Mouse (Mus musculus): ENCODE data around the gene Ccnd2. TPM values are rescaled to one million over a fixed set of nuclear protein-coding genes. Genes with fewer than 3 reads are reported as not detected.

Gene Ccnd2
- total RNA-seq, 2 experiments from 2014 or later = 75.1 to 97.4 TPM

DNA sequence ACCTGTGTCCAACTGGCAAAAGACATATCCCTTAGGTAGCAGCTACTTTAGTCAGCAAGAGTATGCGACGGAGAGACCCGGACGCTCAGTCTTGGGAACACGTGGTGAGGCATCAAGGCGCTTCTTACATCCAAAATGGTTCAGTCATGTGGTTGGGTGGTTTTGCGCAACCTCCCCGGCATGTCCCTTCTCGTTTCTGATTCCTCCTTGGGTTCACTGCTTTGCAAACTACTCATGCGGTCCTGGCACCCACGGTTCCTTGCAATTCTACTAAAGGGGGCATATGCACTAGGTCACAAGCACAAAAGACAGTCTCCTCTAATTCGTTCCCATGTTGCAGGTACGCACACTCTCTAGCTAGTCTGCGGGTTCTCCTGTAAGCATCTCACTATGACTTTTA lies 22.3 kb downstream of the Ccnd2 start:
- intact Hi-C loops (cut with DNase I) = no loop called here
- TF ChIP-seq CTCF (IDR thresholded peaks at IDR 0.05) = no peak
- no peak for DNase-seq (ENCODE audit: extremely low spot score in 1 of 2, low spot score in 2 of 2)
- Histone ChIP-seq H3K27ac (no peak overlapping the region), H3K4me3 (no peak overlapping the region)

DNA sequence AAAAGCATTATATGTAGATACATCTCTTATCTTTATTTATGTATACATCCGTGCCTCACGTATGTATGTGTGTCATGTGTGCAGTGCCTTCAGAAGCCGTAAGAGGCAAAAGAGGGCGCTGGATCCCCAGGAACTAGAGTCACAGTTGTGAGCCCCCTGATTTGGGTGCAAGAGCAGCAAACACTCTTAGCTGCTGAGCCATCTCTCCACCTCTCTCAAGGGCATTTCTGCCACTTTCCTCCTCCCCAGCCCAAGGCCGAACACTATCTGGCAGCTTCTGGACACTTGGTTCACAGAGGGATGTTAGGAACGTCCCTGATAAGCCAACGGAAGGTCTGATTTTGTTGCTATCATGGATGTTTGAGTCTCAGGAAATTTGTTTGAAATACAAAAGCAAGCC lies 28.5 kb downstream of the Ccnd2 start:
- Histone ChIP-seq H3K4me3 (no peak overlapping the region), H3K27ac (no peak overlapping the region)
- no peak for DNase-seq (ENCODE audit: extremely low spot score in 1 of 2, low spot score in 2 of 2)
- intact Hi-C loops (cut with DNase I) = no loop called here
- no peak for TF ChIP-seq CTCF (IDR thresholded peaks at IDR 0.05)

DNA sequence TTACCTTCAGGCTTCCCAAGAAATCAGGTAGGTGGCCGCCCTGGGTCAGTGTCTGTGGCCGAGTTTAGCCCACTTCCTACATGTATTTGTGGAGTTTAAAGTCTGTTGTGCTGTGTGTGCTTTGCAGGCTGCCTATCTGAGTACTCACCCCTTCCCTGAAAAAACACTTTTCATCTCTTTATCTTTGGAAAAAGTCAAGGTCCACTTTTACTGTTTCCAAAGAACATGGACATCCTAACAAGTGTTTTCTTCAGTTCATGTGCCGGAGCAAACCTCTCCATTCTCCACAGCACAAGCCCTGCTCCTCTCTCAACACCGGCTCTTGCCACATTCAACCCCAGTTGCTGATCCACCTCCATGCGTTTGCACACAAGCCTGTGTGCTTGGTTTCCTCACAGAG lies 29.0 kb downstream of the Ccnd2 start:
- no peak for DNase-seq (ENCODE audit: extremely low spot score in 1 of 2, low spot score in 2 of 2)
- no peak for TF ChIP-seq CTCF (IDR thresholded peaks at IDR 0.05)
- Histone ChIP-seq H3K4me3 (no peak overlapping the region), H3K27ac (no peak overlapping the region)
- intact Hi-C loops (cut with DNase I) = no loop called here

DNA sequence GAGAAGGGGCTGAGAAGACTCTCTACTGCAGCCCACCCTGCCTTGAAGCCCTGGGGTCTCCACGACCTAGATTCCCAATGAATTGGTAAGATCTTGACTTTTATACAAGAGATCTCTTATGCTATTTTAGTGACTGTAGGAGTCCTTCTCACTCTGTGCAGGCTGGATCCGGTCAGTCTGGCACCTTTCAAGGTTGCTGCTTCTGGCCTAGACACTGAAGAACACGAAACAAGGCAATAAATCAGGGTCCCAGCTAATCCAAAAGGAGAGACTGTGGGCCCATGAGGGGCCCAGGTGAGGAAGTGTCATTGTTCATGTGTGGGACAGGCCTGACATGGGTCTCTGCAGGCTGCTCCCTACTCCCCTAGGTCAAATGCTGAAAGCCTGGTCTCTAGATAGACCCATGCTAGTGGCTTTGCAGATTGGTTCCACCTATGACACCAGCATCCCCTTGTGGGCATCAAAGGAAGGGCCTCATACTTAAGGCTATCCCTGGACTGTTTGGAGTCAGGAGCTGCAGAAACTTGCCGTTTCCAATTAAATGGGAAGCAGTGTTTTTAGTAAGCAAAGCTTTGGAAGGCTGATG lies 29.7 kb downstream of the Ccnd2 start:
- TF ChIP-seq CTCF (IDR thresholded peaks at IDR 0.05) = peak; percentile 48
- Histone ChIP-seq H3K4me3 (no peak overlapping the region), H3K27ac (no peak overlapping the region)
- DNase-seq (ENCODE audit: extremely low spot score in 1 of 2, low spot score in 2 of 2) = no peak
- intact Hi-C loops (cut with DNase I) = no loop called here

DNA sequence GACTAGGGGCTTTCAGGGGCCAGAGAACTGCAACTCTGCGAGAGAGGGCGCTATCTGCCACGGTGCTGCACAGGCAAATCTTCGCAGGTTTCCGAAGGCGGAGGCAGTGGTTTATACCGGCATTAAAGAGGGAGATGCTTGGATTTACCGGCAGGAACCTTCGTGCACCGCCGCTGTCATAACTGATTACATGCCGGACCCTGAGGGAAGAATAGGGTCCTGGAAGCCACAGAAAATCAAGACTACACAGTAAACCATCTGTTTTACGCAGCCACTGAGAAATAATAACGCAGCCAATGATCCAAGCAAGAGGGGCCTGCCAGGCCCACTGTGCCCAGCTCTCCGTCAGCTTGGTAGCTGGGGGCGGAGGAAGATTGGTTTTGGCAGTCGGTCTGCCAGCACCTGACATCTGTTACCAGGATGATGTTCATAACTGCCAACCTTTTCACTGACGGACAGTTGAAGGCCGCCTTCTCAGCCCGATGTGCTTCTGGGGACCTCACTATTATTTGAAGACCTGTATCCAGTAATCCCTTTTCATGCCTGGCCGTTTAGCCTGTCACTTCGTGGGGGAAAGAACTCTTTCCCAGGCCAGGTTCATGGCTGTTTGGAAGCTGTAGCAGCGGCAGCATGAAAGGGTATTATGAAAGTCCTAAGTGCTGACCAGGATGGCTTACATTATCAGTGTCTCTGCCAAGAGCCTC lies 37.1 kb downstream of the Ccnd2 start:
- no peak for TF ChIP-seq CTCF (IDR thresholded peaks at IDR 0.05)
- no peak for DNase-seq (ENCODE audit: extremely low spot score in 1 of 2, low spot score in 2 of 2)
- intact Hi-C loops (cut with DNase I) = no loop called here
- H3K4me3 ChIP-seq = no peak overlapping the region
- H3K27ac ChIP-seq = no peak overlapping the region

DNA sequence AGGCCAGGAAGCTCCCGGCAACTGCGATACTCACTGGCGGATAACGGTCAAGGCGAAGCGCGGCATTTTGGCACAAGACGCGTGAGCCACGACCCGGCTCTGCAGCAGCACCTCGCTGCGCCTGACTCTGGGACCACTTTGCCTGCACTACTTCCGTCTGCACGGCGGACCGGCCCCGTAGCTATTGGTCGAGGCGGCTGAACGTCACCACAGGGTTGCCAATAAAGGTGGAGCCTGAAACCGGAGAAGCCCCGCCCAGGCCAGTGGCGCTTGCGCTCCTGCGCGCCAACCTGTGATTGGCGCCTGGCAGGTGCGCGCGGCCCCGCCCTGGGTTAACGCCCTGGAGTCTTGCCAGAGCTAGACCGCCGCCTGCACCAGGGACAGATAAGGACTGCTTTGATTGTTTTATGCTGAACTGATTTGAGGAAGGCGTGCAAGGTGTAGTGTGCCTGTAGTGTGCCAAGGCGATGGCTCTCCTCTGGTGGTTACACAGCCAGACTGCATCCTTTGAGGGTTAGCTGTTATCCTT lies 42.5 kb downstream of the Ccnd2 start, which contains the start of gene Tigar:
Gene Tigar (minus strand): TSS at position 156 of the 529 bp plus-strand sequence.
- peak within 1 kb of the TSS; percentile 63 for H3K27ac ChIP-seq
- intact Hi-C loops (cut with DNase I) = no loop called here
- TF ChIP-seq CTCF (IDR thresholded peaks at IDR 0.05) = peak; percentile 11; the same call in 1 of the 2 replicates

DNA sequence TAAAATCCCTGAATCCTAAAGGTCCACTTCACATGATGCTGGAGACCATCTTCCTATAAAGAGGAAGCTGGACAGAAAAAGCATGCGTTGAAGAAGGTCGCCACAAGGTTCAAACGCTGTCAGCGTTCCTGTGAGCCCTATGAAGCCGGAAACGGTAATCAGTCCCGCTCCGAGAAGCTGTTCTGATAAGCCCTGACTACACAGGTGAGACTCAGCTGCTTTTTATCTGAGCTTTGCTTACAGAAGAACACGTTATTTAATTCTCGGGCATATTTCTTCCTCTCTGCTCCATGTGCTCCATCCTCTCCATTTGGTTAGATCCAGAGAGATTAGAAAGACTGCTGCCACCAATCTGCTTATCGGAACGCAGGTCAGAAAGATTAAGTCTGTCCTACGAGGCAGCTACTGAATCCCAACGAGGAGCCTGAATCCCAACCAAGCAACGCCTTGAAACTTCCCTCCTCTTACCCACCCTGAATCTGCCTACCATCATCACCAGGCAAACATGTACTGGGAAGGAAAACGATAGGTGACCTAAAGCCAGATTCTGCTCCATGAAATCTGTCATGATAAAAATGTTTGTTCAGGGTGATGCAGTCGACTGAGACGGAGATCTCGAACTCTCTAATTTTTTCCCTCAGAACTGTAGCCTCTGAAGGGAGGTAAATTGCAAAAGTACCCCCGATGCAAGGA lies 43.5 kb downstream of the Ccnd2 start:
- Histone ChIP-seq H3K4me3 (peak overlapping the region; percentile 78), H3K27ac (peak overlapping the region; percentile 24)
- DNase-seq (ENCODE audit: extremely low spot score in 1 of 2, low spot score in 2 of 2) = no peak
- TF ChIP-seq CTCF (IDR thresholded peaks at IDR 0.05) = no peak
- intact Hi-C loops (cut with DNase I) = no loop called here

More for the DNA sequence above, 42.5 kb downstream of the Ccnd2 start, which contains the start of gene Tigar:
- DNase-seq (ENCODE audit: extremely low spot score in 1 of 2, low spot score in 2 of 2) = peak; percentile 93 to 94
- H3K4me3 ChIP-seq = peak within 1 kb of the TSS; percentile 78

DNA sequence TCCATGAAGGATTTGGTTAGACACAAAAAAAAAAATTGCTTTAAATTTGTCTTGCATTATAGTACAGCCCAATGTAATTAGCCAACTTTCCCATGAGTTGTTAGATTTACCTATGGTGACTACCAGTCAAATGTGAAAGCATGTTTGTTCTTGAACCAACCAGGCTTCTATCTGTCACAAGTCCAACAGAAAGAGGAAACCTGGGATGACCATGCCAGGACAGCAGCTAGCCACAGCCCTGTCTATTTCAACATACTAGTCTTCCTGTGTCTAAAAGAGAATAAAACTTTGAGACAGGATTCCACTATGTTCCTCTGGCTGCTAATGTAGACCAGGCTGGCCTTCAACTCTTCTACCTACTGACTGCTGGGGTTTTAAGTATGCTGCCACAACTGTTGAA lies 44.6 kb downstream of the Ccnd2 start:
- Histone ChIP-seq H3K4me3 (no peak overlapping the region), H3K27ac (no peak overlapping the region)
- TF ChIP-seq CTCF (IDR thresholded peaks at IDR 0.05) = no peak
- intact Hi-C loops (cut with DNase I) = no loop called here
- no peak for DNase-seq (ENCODE audit: extremely low spot score in 1 of 2, low spot score in 2 of 2)

DNA sequence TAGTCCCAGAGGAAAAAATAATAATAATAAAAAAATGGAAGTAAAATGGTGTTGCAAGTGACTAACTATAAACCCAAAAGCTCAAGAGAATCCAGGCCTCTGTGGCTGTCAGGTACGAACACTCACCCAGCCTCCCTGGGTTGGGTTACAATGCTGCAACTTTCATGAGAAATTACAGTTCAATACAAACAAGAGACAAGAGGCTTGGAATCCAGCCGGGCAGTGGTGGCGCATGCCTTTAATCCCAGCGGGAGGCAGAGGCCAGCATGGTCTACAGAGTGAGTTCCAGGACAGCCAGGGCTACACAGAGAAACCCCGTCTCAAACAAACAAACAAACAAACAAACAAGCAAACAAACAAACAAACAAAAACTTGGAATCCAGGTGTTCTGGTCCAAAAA lies 45.3 kb downstream of the Ccnd2 start:
- Histone ChIP-seq H3K4me3 (no peak overlapping the region), H3K27ac (peak overlapping the region; percentile 63; the same call in 1 of the 2 replicates)
- DNase-seq (ENCODE audit: extremely low spot score in 1 of 2, low spot score in 2 of 2) = no peak
- intact Hi-C loops (cut with DNase I) = no loop called here
- no peak for TF ChIP-seq CTCF (IDR thresholded peaks at IDR 0.05)

DNA sequence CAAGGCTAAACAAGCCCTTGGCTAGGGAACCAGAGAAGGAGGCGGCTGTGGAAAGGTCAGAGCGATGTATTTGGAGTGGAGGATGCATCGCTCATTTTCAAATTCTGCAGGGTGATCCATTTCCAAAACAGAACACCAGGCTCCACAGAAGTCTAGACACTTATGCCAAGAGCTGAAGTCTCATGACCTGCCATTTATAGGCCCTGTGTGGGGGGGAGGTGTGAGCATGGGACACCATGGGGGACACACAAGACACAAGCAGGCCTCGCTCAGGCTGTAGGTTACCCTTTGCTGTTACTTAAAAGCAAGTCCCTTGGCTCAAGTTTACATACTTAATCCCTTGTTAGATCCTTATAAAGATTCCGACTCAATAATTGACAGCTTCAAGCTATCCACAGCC lies 45.8 kb downstream of the Ccnd2 start:
- intact Hi-C loops (cut with DNase I) = no loop called here
- Histone ChIP-seq H3K27ac (peak overlapping the region; percentile 63; the same call in 1 of the 2 replicates), H3K4me3 (no peak overlapping the region)
- no peak for DNase-seq (ENCODE audit: extremely low spot score in 1 of 2, low spot score in 2 of 2)
- no peak for TF ChIP-seq CTCF (IDR thresholded peaks at IDR 0.05)

DNA sequence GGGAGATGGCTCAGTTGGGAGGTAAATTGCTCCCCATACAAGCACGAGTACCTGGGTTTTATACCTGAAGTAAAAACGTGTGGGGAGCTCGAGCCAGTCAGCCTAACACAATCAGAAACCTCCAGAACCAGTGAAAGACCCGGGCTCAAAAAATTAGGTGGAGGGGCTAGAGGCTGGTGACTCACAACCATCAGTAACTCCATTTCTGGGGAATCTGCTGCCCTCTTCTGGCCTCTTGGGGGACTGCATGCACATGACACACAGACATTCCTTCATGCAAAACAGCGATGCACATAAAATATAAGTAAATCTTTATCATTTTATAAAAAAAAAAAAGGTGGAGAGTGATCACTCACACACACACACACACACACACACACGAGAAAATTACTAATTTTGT lies 46.9 kb downstream of the Ccnd2 start:
- intact Hi-C loops (cut with DNase I) = no loop called here

More for the DNA sequence above, 46.9 kb downstream of the Ccnd2 start:
- Histone ChIP-seq H3K27ac (no peak overlapping the region), H3K4me3 (no peak overlapping the region)
- DNase-seq (ENCODE audit: extremely low spot score in 1 of 2, low spot score in 2 of 2) = peak; percentile 31 to 41
- peak; percentile 59 for TF ChIP-seq CTCF (IDR thresholded peaks at IDR 0.05)
